In genomic region chr5:117977501-117978158, GRCm38 (mm10) we compare ENCODE assay signal across 8 mouse cellular contexts. TPM values are rescaled to one million over a fixed set of nuclear protein-coding genes. Genes with fewer than 3 reads are reported as not detected.
DNase-seq lines count a peak whose midpoint lies in the region; ATAC-seq and TF ChIP-seq lines count a peak whose summit lies in the region.

No protein-coding gene starts in this region.

- no peak overlapping the region for H3K27ac ChIP-seq in kidney, adult 2 months (ENCODE audit: insufficient read depth, low read depth, low read length)
- peak overlapping the region; percentile 91 for H3K27ac ChIP-seq in forebrain, embryonic 14.5 days (ENCODE audit: low read depth, low read length)

- no peaks in the 10 kb centered on the region for H3K27me3 ChIP-seq in kidney, adult 2 months (replicated peaks; ENCODE audit: control insufficient read depth, insufficient read depth, low read length)
- H3K27me3 ChIP-seq in forebrain, embryonic 14.5 days (replicated peaks; ENCODE audit: control insufficient read depth, insufficient read depth, low read length) = no peaks in the 10 kb centered on the region

- H3K4me2 ChIP-seq in forebrain, embryonic 14.5 days (ENCODE audit: low read length) = peak overlapping the region; percentile 83

- H3K4me1 ChIP-seq in kidney, adult 2 months (ENCODE audit: control insufficient read depth, insufficient read depth, low read length) = peaks cover 14% of the 10 kb centered on the region; the same call in 1 of the 2 replicates
- H3K4me1 ChIP-seq in forebrain, embryonic 14.5 days (ENCODE audit: control insufficient read depth, insufficient read depth, low read length) = peaks cover 19% of the 10 kb centered on the region

- H3K36me3 ChIP-seq in kidney, adult 2 months (ENCODE audit: control insufficient read depth, insufficient read depth, low read length) = no peaks in the 10 kb centered on the region
- peaks cover 39% of the 10 kb centered on the region for H3K36me3 ChIP-seq in forebrain, embryonic 14.5 days (ENCODE audit: control insufficient read depth, insufficient read depth, low read length)

- ATAC-seq in forebrain, embryonic 14.5 days = peak; percentile 12
- ATAC-seq in megakaryocyte, adult 5-6 weeks (ENCODE audit: poor library complexity, severe bottlenecking) = peak; percentile 48

- DNase-seq in kidney, adult 2 months = no peak
- DNase-seq in kidney, postnatal 25 days = no peak
- DNase-seq in ZHBTc4 (ENCODE audit: low read depth, low spot score) = peak; percentile 27
- DNase-seq in forebrain, embryonic 14.5 days (ENCODE audit: low spot score) = peak; percentile 61
- peak; percentile 47 to 65 for DNase-seq in kidney, postnatal 4 days
- peak; percentile 14 to 54 for DNase-seq in spleen, postnatal 10 days (ENCODE audit: low spot score in 2 of 2)
- no peak for DNase-seq in urinary bladder, postnatal 14 days (ENCODE audit: low spot score)

- H3K4me3 ChIP-seq in kidney, adult 2 months (ENCODE audit: insufficient read depth, low read depth, low read length) = peak overlapping the region; percentile 97
- H3K4me3 ChIP-seq in forebrain, embryonic 14.5 days (ENCODE audit: low read depth, low read length) = peak overlapping the region; percentile 100

- WGBS in kidney, adult 2 months = 21% methylated on average over 30 of the region's 30 CpGs
- WGBS in forebrain, embryonic 14.5 days = 6% methylated on average over 30 of the region's 30 CpGs

- no peaks in the 10 kb centered on the region for H3K9me3 ChIP-seq in forebrain, embryonic 14.5 days (replicated peaks; ENCODE audit: control insufficient read depth, low read length)

- no peak for TF ChIP-seq CTCF in kidney, adult 2 months (conservative IDR thresholded peaks at IDR 0.05; ENCODE audit: insufficient read depth, insufficient read length, low read depth, low read length)

- peak overlapping the region; percentile 97 for H3K9ac ChIP-seq in forebrain, embryonic 14.5 days (ENCODE audit: low read length)

- TF ChIP-seq POLR2A in kidney, adult 2 months (IDR thresholded peaks at IDR 0.05; ENCODE audit: low read depth, low read length) = no peak

RNA-seq across cellular contexts. Expression of gene Fbxo21, which starts 1.1 kb away (rescaled TPM):
- polyA plus RNA-seq in kidney, adult 2 months (2012; rRNA removed) = 67.4 and 75.6 TPM in 2 replicates
- polyA plus RNA-seq in forebrain, embryonic 14.5 days (2014; fragmentation: Nextera tagmentation; extraction: Ambion mirVana) = 109 and 147 TPM in 2 replicates
- 2.0 and 3.1 TPM in 2 replicates for total RNA-seq in megakaryocyte, adult 5-6 weeks (2015)
- total RNA-seq in megakaryocyte, adult 5-6 weeks (2017) = 4.2 and 4.8 TPM in 2 replicates

RNA-seq across cellular contexts. Expression of gene Tesc, which starts 49.9 kb away (rescaled TPM):
- polyA plus RNA-seq in kidney, adult 2 months (2012; rRNA removed) = 33.3 and 38.1 TPM in 2 replicates
- 8.0 and 10.0 TPM in 2 replicates for polyA plus RNA-seq in forebrain, embryonic 14.5 days (2014; fragmentation: Nextera tagmentation; extraction: Ambion mirVana)
- 1.8 and 4.2 TPM in 2 replicates for total RNA-seq in megakaryocyte, adult 5-6 weeks (2015)
- total RNA-seq in megakaryocyte, adult 5-6 weeks (2017) = 2.2 and 2.4 TPM in 2 replicates

Comparison
In these comparisons a context has a peak if more than half of its experiments do, and no peak if none do; other contexts are left out.
1. DNase-seq: peak in ZHBTc4 (single experiment), forebrain, embryonic 14.5 days (single experiment), kidney, postnatal 4 days (2 of 2) and spleen, postnatal 10 days (2 of 2); none in kidney, adult 2 months (single experiment), kidney, postnatal 25 days (0 of 2) and urinary bladder, postnatal 14 days (single experiment).